Mouse (Mus musculus): ENCODE measurements around the gene D17Wsu92e.

DNA sequence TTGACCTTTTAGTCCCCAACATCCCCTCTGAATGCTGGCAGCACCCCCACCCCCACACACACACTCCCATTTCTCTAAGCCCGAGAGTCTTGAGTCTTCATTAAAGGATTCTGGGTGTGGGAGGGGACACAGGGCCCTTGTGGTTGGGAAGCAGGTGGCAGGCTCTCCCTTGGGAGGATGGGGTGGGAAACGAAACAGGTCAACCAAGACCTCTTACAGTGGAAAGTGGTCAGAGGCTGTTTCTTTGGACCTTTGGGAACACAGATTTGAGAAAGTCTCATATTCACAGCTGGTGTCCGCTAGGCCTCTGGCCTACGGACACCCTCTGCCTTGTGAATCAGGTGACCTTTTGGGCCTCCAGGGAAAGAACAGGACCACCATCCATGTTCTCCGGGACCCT, 110.8 kb downstream of the D17Wsu92e start:
- TF ChIP-seq CTCF (IDR thresholded peaks at IDR 0.05; ENCODE audit: control insufficient read depth, insufficient read depth, low read length) (no peak), POLR2A (IDR thresholded peaks at IDR 0.05; ENCODE audit: borderline replicate concordance, control insufficient read depth, low read depth, low read length) (no peak)

Measured in bone marrow, adult 2 months (tissue).